Mouse (Mus musculus) liver, adult (tissue): ENCODE measurements around the gene AC141477.1.
A peak's percentile ranks its signal among the peaks of the same experiment; 100 is the strongest.

ENCODE experiments used
- GATA4 ChIP-seq: IDR thresholded peaks from 2 replicates; pipeline ENCODE4 v1.6.1; 2014; ENCODE audit warnings: mild to moderate bottlenecking, low read length; ENCODE audit not compliant: insufficient replicate concordance

Gene AC141477.1

GRCm38 (mm10) chr10:76440281-76440680 lies at the start of gene AC141477.1:
Gene AC141477.1 (minus strand): TSS chr10:76440444.
- no peak for TF ChIP-seq GATA4

GRCm38 (mm10) chr10:76489205-76489604 lies 49.0 kb upstream of the AC141477.1 start:
- TF ChIP-seq GATA4 = no peak

- no peak for TF ChIP-seq GATA4
These were observed 48.0 kb upstream of the AC141477.1 start for GRCm38 (mm10) chr10:76488265-76488664.

GRCm38 (mm10) chr10:76486302-76486701 lies 46.1 kb upstream of the AC141477.1 start:
- no peak for TF ChIP-seq GATA4

- TF ChIP-seq GATA4 = no peak
These were observed 41.2 kb upstream of the AC141477.1 start for GRCm38 (mm10) chr10:76481480-76481879.

- no peak for TF ChIP-seq GATA4
These were observed 40.6 kb upstream of the AC141477.1 start for GRCm38 (mm10) chr10:76480851-76481250.

GRCm38 (mm10) chr10:76473759-76474158 lies 33.5 kb upstream of the AC141477.1 start:
- TF ChIP-seq GATA4 = no peak

- peak; percentile 51; the same call in 1 of the 2 replicates for TF ChIP-seq GATA4
These were observed 28.2 kb upstream of the AC141477.1 start, which contains the start of the genes Mcm3ap and Ybey for GRCm38 (mm10) chr10:76468203-76469162. Gene Mcm3ap (plus strand): TSS chr10:76468927. Gene Ybey (minus strand): TSS chr10:76469114.

GRCm38 (mm10) chr10:76462721-76463120 lies 22.5 kb upstream of the AC141477.1 start:
- TF ChIP-seq GATA4 = no peak

- TF ChIP-seq GATA4 = no peak
These were observed 22.1 kb upstream of the AC141477.1 start for GRCm38 (mm10) chr10:76462312-76462711.

- TF ChIP-seq GATA4 = no peak
These were observed 21.0 kb upstream of the AC141477.1 start for GRCm38 (mm10) chr10:76461255-76461654.

GRCm38 (mm10) chr10:76455289-76455688 lies 15.0 kb upstream of the AC141477.1 start:
- TF ChIP-seq GATA4 = no peak

- no peak for TF ChIP-seq GATA4
These were observed 8.6 kb upstream of the AC141477.1 start, which contains the start of gene 2610028H24Rik for GRCm38 (mm10) chr10:76448851-76449250. Gene 2610028H24Rik (plus strand): TSS chr10:76449081.

- no peak for TF ChIP-seq GATA4
These were observed 7.4 kb upstream of the AC141477.1 start for GRCm38 (mm10) chr10:76447406-76448229.

- TF ChIP-seq GATA4 = no peak
These were observed 5.9 kb upstream of the AC141477.1 start for GRCm38 (mm10) chr10:76445996-76446681.
